9 mouse cellular contexts compared by ENCODE assay signal in the genomic region with DNA sequence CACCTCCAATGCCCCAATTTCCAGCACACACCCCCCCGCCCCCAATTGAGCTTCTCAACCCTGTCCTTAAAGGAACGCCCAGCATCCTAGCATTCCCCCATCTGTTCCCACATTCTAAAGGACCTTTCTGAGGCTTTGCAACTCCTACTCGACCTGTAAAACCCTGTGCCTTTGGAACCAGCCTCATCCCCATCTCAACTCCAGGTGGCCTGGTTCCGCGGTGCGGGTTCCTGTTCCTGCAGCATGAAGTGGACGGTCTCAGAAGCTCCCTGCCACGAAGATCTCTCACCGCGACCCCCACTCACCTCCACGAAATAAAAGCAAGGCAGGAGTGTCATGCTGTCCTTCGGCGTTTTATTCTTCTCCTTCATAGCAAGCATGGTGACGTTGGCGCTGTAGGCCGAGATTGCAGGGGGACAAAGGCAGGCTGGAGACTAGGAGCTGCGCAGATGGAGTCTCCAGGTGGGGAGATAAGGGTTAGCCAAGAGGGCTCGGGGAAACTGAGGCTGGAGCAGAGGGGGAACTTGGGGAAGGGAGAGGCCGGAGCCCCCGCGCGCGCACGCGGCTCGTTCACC. TPM values are rescaled to one million over a fixed set of nuclear protein-coding genes. Genes with fewer than 3 reads are reported as not detected.
DNase-seq lines count a peak whose midpoint lies in the region; ATAC-seq and TF ChIP-seq lines count a peak whose summit lies in the region.
"Had no signal": no experiment of that assay in that cellular context is flagged by ENCODE, and none has a peak within 500 bp of the region (broad histone marks: within the 10 kb centered on the region; RNA-seq: fewer than 3 reads in every experiment).

No protein-coding gene starts in this region.

- 0 out of 2 replicates have a peak, but pooled peaks cover 3% of the 10 kb centered on the region for H3K36me3 ChIP-seq in kidney, postnatal 0 days (ENCODE audit: insufficient read depth, low read length)
- peaks cover 5% of the 10 kb centered on the region; the same call in 1 of the 2 replicates for H3K36me3 ChIP-seq in hindbrain, embryonic 11.5 days (ENCODE audit: control insufficient read depth, insufficient read depth, low read length)
- peaks cover 26% of the 10 kb centered on the region for H3K36me3 ChIP-seq in midbrain, embryonic 14.5 days (ENCODE audit: control insufficient read depth, insufficient read depth, low read length)

- peaks cover 21% of the 10 kb centered on the region for H3K4me1 ChIP-seq in kidney, postnatal 0 days (replicated peaks; ENCODE audit: insufficient read depth, low read length)
- H3K4me1 ChIP-seq in brown adipose tissue, adult 24 weeks (ENCODE audit: control insufficient read depth, insufficient read depth, insufficient read length, low read length): peaks cover 3% of the 10 kb centered on the region; the same call in 1 of the 2 replicates
- no peaks in the 10 kb centered on the region; the same call in 1 of the 2 replicates for H3K4me1 ChIP-seq in hindbrain, embryonic 11.5 days (replicated peaks; ENCODE audit: control insufficient read depth, insufficient read depth, low read length)
- peaks cover 28% of the 10 kb centered on the region for H3K4me1 ChIP-seq in midbrain, embryonic 14.5 days (ENCODE audit: control insufficient read depth, insufficient read depth, low read length)

- H3K4me2 ChIP-seq in kidney, postnatal 0 days (ENCODE audit: low read length): peak overlapping the region; percentile 97
- peak overlapping the region; percentile 58 for H3K4me2 ChIP-seq in hindbrain, embryonic 11.5 days (replicated peaks; ENCODE audit: low read depth, low read length)
- H3K4me2 ChIP-seq in midbrain, embryonic 14.5 days (ENCODE audit: low read length): peak overlapping the region; percentile 97

- ATAC-seq in kidney, postnatal 0 days (replicated peaks; ENCODE audit: low FRiP score, low read depth): no peak
- ATAC-seq in hindbrain, embryonic 11.5 days (ENCODE audit: low FRiP score): peak; percentile 28; the same call in 1 of the 2 replicates
- ATAC-seq in midbrain, embryonic 14.5 days (ENCODE audit: low FRiP score, low TSS enrichment): no peak

- TF ChIP-seq CTCF in kidney, postnatal 0 days (IDR thresholded peaks at IDR 0.05; ENCODE audit: low read depth): no peak

- 3% methylated on average over 26 of the region's 26 CpGs for WGBS in kidney, postnatal 0 days
- 3% methylated on average over 26 of the region's 26 CpGs for WGBS in hindbrain, embryonic 11.5 days
- WGBS in midbrain, embryonic 14.5 days: under 1% methylated on average over 26 of the region's 26 CpGs

- peak overlapping the region; percentile 50; the same call in 1 of the 2 replicates for H3K27ac ChIP-seq in kidney, postnatal 0 days
- no peak overlapping the region for H3K27ac ChIP-seq in brown adipose tissue, adult 24 weeks (replicated peaks; ENCODE audit: low read depth, low read length)
- peak overlapping the region; percentile 89 for H3K27ac ChIP-seq in hindbrain, embryonic 11.5 days (ENCODE audit: low read depth, low read length)
- H3K27ac ChIP-seq in midbrain, embryonic 14.5 days (replicated peaks; ENCODE audit: low read depth, low read length): peak overlapping the region; percentile 97
- H3K27ac ChIP-seq: macrophage had no signal

- DNase-seq in kidney, postnatal 0 days (ENCODE audit: low spot score): no peak
- no peak for DNase-seq in kidney, adult 9 months
- DNase-seq in hindbrain, embryonic 11.5 days (ENCODE audit: low spot score): peak; percentile 60
- DNase-seq in midbrain, embryonic 14.5 days: no peak
- DNase-seq in right cerebral cortex, postnatal 36 days (ENCODE audit: low spot score in 2 of 2): no peak
- no peak for DNase-seq in right cerebral cortex, adult 18-20 months
- DNase-seq in thymus, postnatal 36 days: no peak

- peak overlapping the region; percentile 69 for H3K4me3 ChIP-seq in kidney, postnatal 0 days (replicated peaks; ENCODE audit: low read depth, low read length)
- peak overlapping the region; percentile 48 for H3K4me3 ChIP-seq in brown adipose tissue, adult 24 weeks (ENCODE audit: insufficient read depth, low read depth, low read length)
- H3K4me3 ChIP-seq in hindbrain, embryonic 11.5 days (ENCODE audit: low read depth, low read length): peak overlapping the region; percentile 68
- H3K4me3 ChIP-seq in midbrain, embryonic 14.5 days (replicated peaks; ENCODE audit: low read depth, low read length): peak overlapping the region; percentile 89

- peak overlapping the region; percentile 79 for H3K9ac ChIP-seq in kidney, postnatal 0 days (ENCODE audit: low read depth, low read length)
- peak overlapping the region; percentile 93 for H3K9ac ChIP-seq in hindbrain, embryonic 11.5 days (ENCODE audit: low read depth, low read length)
- peak overlapping the region; percentile 94 for H3K9ac ChIP-seq in midbrain, embryonic 14.5 days (replicated peaks; ENCODE audit: low read length)

- no peaks in the 10 kb centered on the region for H3K9me3 ChIP-seq in kidney, postnatal 0 days (replicated peaks; ENCODE audit: low read length)
- no peaks in the 10 kb centered on the region for H3K9me3 ChIP-seq in hindbrain, embryonic 11.5 days (ENCODE audit: control insufficient read depth, low read length)
- H3K9me3 ChIP-seq in midbrain, embryonic 14.5 days (ENCODE audit: control insufficient read depth, low read length): no peaks in the 10 kb centered on the region

- H3K27me3 ChIP-seq in kidney, postnatal 0 days (ENCODE audit: insufficient read depth, low read length): no peaks in the 10 kb centered on the region
- H3K27me3 ChIP-seq in hindbrain, embryonic 11.5 days (ENCODE audit: control insufficient read depth, insufficient read depth, low read length): no peaks in the 10 kb centered on the region
- H3K27me3 ChIP-seq in midbrain, embryonic 14.5 days (ENCODE audit: control insufficient read depth, insufficient read depth, low read length): no peaks in the 10 kb centered on the region

RNA-seq across cellular contexts. Expression of a gene that starts 0.5 kb away (rescaled TPM):
- polyA plus RNA-seq in kidney, postnatal 0 days (2015; fragmentation: Nextera tagmentation; extraction: Ambion mirVana): 6.5 and 7.9 TPM in 2 replicates
- 1.4 and 1.7 TPM in 2 replicates for polyA plus RNA-seq in brown adipose tissue, adult 24 weeks (2012; ENCODE audit: insufficient read depth, insufficient read length, missing spikeins)
- polyA plus RNA-seq in hindbrain, embryonic 11.5 days (2014; fragmentation: Nextera tagmentation; extraction: Ambion mirVana): 9.4 and 10.5 TPM in 2 replicates
- polyA plus RNA-seq in midbrain, embryonic 14.5 days (2014; fragmentation: Nextera tagmentation; extraction: Ambion mirVana): 14.9 and 16.7 TPM in 2 replicates

RNA-seq across cellular contexts. Expression of a gene that starts 0.6 kb away (rescaled TPM):
- 37.0 and 41.5 TPM in 2 replicates for polyA plus RNA-seq in kidney, postnatal 0 days (2015; fragmentation: Nextera tagmentation; extraction: Ambion mirVana)
- 1.3 TPM in 1 of 2 replicates, not detected in the other for polyA plus RNA-seq in brown adipose tissue, adult 24 weeks (2012; ENCODE audit: insufficient read depth, insufficient read length, missing spikeins)
- 129 and 150 TPM in 2 replicates for polyA plus RNA-seq in hindbrain, embryonic 11.5 days (2014; fragmentation: Nextera tagmentation; extraction: Ambion mirVana)
- polyA plus RNA-seq in midbrain, embryonic 14.5 days (2014; fragmentation: Nextera tagmentation; extraction: Ambion mirVana): 342 and 375 TPM in 2 replicates

RNA-seq across cellular contexts. Expression of a gene that starts 12.2 kb away (rescaled TPM):
- polyA plus RNA-seq in kidney, postnatal 0 days (2015; fragmentation: Nextera tagmentation; extraction: Ambion mirVana): 0.14 TPM in 1 of 2 replicates, not detected in the other
- polyA plus RNA-seq in brown adipose tissue, adult 24 weeks (2012; ENCODE audit: insufficient read depth, insufficient read length, missing spikeins): not detected in 2 replicates
- 0.67 TPM in 1 of 2 replicates, not detected in the other for polyA plus RNA-seq in hindbrain, embryonic 11.5 days (2014; fragmentation: Nextera tagmentation; extraction: Ambion mirVana)
- not detected in 2 replicates for polyA plus RNA-seq in midbrain, embryonic 14.5 days (2014; fragmentation: Nextera tagmentation; extraction: Ambion mirVana)

RNA-seq across cellular contexts. Expression of a gene that starts 16.9 kb away (rescaled TPM):
- polyA plus RNA-seq in kidney, postnatal 0 days (2015; fragmentation: Nextera tagmentation; extraction: Ambion mirVana): 0.13 TPM in 1 of 2 replicates, not detected in the other
- polyA plus RNA-seq in brown adipose tissue, adult 24 weeks (2012; ENCODE audit: insufficient read depth, insufficient read length, missing spikeins): 1,172 and 3,758 TPM in 2 replicates
- polyA plus RNA-seq in hindbrain, embryonic 11.5 days (2014; fragmentation: Nextera tagmentation; extraction: Ambion mirVana): not detected in 2 replicates
- not detected in 2 replicates for polyA plus RNA-seq in midbrain, embryonic 14.5 days (2014; fragmentation: Nextera tagmentation; extraction: Ambion mirVana)
- polyA plus RNA-seq: macrophage had no signal

RNA-seq across cellular contexts. Expression of a gene that starts 19.6 kb away (rescaled TPM):
- 220 and 238 TPM in 2 replicates for polyA plus RNA-seq in kidney, postnatal 0 days (2015; fragmentation: Nextera tagmentation; extraction: Ambion mirVana)
- 45.6 and 50.5 TPM in 2 replicates for polyA plus RNA-seq in brown adipose tissue, adult 24 weeks (2012; ENCODE audit: insufficient read depth, insufficient read length, missing spikeins)
- 141 and 152 TPM in 2 replicates for polyA plus RNA-seq in hindbrain, embryonic 11.5 days (2014; fragmentation: Nextera tagmentation; extraction: Ambion mirVana)
- 47.5 and 74.0 TPM in 2 replicates for polyA plus RNA-seq in midbrain, embryonic 14.5 days (2014; fragmentation: Nextera tagmentation; extraction: Ambion mirVana)

Comparison
In these comparisons a context has a peak if more than half of its experiments do, and no peak if none do; other contexts are left out.
1. RNA of a gene that starts 0.6 kb away (polyA plus RNA-seq): 342 to 375 TPM in midbrain, embryonic 14.5 days, 129 to 150 TPM in hindbrain, embryonic 11.5 days and 37.0 to 41.5 TPM in kidney, postnatal 0 days; 1.3 TPM in brown adipose tissue, adult 24 weeks; every median in the first group is over 10 times any median in the second.
2. Peak in every context shown above with its lines, with median percentiles within 50 percentile points of each other: H3K4me2 ChIP-seq, H3K4me3 ChIP-seq and H3K9ac ChIP-seq.